Mouse (Mus musculus): Measurements from ENCODE around the gene Txndc12. TPM values are rescaled to one million over a fixed set of nuclear protein-coding genes. Genes with fewer than 3 reads are reported as not detected.
A peak's percentile ranks its signal among the peaks of the same experiment; 100 is the strongest.

Gene Txndc12
- total and polyA plus RNA-seq, 3 experiments, result 45.5 to 62.3 (median 52.7) TPM

DNA sequence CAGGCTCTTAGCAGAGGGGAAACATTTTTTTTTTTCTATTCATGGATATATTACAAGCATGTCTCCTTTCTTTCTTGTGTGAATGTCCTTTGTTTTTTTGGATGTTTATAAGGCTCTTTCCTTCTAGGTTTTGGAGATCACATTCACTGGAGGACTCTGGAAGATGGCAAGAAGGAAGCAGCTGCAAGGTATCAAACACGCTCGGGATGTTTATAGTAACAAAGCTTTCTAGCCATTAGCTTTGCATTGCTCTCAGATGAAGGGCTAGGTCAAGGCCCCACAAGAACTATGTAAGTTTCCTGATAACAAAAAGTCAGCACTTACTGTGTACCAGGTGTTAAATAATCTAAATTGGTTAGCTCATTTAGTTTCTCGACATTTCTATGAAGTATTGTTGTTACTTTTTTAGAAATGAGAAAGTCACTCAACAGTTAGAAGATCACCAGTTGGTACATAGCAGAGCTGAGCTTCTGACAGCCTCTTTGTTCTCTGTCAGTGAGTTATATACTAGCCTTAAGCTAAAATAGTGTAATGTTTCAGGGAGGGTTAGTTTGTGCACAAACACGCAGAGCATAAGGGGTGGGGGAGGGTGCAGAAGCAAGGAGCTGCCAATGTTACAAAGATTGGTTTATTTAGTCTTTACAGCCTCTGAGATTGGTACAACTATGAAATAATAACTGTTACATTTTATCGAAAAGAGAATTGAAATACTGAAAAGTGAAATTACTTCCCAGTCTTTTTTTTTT lies 11.6 kb downstream of the Txndc12 start:
- no peak for DNase-seq (ENCODE audit: extremely low read depth)
- peaks cover 0 to 14% of the 10 kb centered on the region in 2 experiments; a peak in 2 of 4 replicates for H3K4me1 ChIP-seq (ENCODE audit: control insufficient read depth in 1 of 2, insufficient read depth in 2 of 2)
- no peak overlapping the region for H3K4me2 ChIP-seq (ENCODE audit: insufficient read depth, low read depth, poor library complexity, severe bottlenecking)
- H3K27me3 ChIP-seq (replicated peaks), result no peaks in the 10 kb centered on the region
- in situ Hi-C loops (cut with MboI; ENCODE audit: low pct_ligation_motif_present, low pct_unique_long_range_greater_than_20kb, low sequenced_read_pairs), result no loop called here
- H3K36me3 ChIP-seq (replicated peaks in 1 of 2; ENCODE audit: control insufficient read depth in 1 of 2, insufficient read depth in 1 of 2, low read length in 1 of 2), result peaks cover 0 to 17% of the 10 kb centered on the region in 2 experiments
- H3K4me3 ChIP-seq (replicated peaks in 1 of 3; ENCODE audit: low read depth in 2 of 3, low read length in 2 of 3, poor library complexity in 1 of 3), result no peak overlapping the region
- H3K27ac ChIP-seq (ENCODE audit: insufficient read depth, low read depth), result no peak overlapping the region
- peaks cover 31% of the 10 kb centered on the region for H3K79me2 ChIP-seq (replicated peaks; ENCODE audit: control insufficient read depth, extremely low read depth, insufficient read depth, poor library complexity, severe bottlenecking)
- H3K9me3 ChIP-seq (replicated peaks; ENCODE audit: low read length), result no peaks in the 10 kb centered on the region
- H3K9ac ChIP-seq (ENCODE audit: insufficient read depth, low read depth), result no peak overlapping the region
- dilution Hi-C loops (cut with MboI; ENCODE audit: extremely low pct_ligation_motif_present, extremely low pct_unique_long_range_greater_than_20kb, low sequenced_read_pairs), result no loop called here
- TF ChIP-seq TCF12 (IDR thresholded peaks at IDR 0.05; ENCODE audit: low read depth, low read length), result no peak
- 0 out of 2 replicates have a peak, but pooled peaks have one; percentile 13 for TF ChIP-seq TBP (conservative IDR thresholded peaks at IDR 0.05; ENCODE audit: low read depth, low read length)
- TF ChIP-seq MXI1 (IDR thresholded peaks at IDR 0.05; ENCODE audit: low read depth, low read length), result no peak
- TF ChIP-seq HCFC1 (IDR thresholded peaks at IDR 0.05; ENCODE audit: low read depth, low read length), result no peak
- no peak for TF ChIP-seq BHLHE40 (IDR thresholded peaks at IDR 0.05; ENCODE audit: low read depth, low read length)
- TF ChIP-seq POLR2A (IDR thresholded peaks at IDR 0.05; ENCODE audit: low read depth, low read length), result no peak

DNA sequence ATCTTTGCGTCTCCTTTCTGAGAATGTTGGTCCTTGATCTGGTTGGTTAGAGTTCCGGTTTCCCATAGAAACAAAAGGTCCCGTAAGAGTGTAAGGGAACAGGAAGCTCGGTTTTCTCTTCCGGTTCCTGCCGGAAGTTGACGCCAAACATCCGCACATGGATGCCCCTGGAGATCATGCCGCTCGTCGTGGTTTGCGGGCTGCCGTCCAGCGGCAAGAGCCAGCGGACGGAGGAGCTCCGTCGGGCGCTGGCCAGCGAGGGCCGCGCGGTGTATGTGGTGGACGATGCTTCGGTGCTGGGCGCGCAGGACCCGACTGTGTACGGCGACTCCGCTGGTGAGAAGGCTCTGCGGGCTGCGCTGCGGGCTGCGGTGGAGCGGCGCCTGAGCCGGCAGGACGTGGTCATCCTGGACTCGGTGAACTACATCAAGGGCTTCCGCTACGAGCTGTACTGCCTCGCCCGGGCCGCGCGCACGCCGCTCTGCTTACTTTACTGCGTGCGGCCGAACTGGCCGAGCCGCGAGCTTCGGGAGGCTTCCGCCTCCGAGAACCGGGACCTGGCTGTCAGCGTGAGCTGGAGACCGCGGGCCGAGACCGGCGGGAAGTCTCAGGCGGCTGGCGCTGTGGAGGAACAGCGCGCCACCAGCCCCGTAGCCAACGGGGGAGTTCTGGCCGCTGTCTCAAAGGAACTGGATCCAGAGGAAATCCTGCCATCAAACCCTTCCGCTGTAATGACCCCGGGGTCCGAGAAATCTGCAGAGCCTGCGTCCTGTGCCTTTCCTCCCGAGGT lies 13.5 kb downstream of the Txndc12 start, which contains the start of gene Kti12:
TSS of gene Kti12 (plus strand) at position 71 of the 790 bp plus-strand sequence.
- peaks cover 0 to 19% of the 10 kb centered on the region in 2 experiments; a peak in 2 of 4 replicates for H3K4me1 ChIP-seq (ENCODE audit: control insufficient read depth in 1 of 2, insufficient read depth in 2 of 2)
- H3K4me2 ChIP-seq (ENCODE audit: insufficient read depth, low read depth, poor library complexity, severe bottlenecking), result peak within 1 kb of the TSS; percentile 82
- TF ChIP-seq MXI1 (IDR thresholded peaks at IDR 0.05; ENCODE audit: low read depth, low read length), result peak; percentile 96
- no peak; the same call in 1 of the 2 replicates for TF ChIP-seq GABPA (IDR thresholded peaks at IDR 0.05; ENCODE audit: insufficient replicate concordance, low read depth, low read length)
- TF ChIP-seq POLR2A (IDR thresholded peaks at IDR 0.05; ENCODE audit: low read depth, low read length), result peak; percentile 93
- TF ChIP-seq MAX (IDR thresholded peaks at IDR 0.05; ENCODE audit: low read length), result peak; percentile 95
- peak; percentile 87; the same call in 1 of the 2 replicates for TF ChIP-seq KAT2A (IDR thresholded peaks at IDR 0.05; ENCODE audit: insufficient replicate concordance, low read length)
- TF ChIP-seq ZNF384 (IDR thresholded peaks at IDR 0.05; ENCODE audit: low read depth, low read length), result no peak
- TF ChIP-seq BHLHE40 (IDR thresholded peaks at IDR 0.05; ENCODE audit: low read depth, low read length), result no peak
- peak; percentile 93 for TF ChIP-seq SIN3A (IDR thresholded peaks at IDR 0.05; ENCODE audit: low read length)
- TF ChIP-seq RAD21 (IDR thresholded peaks at IDR 0.05; ENCODE audit: low read depth, low read length), result no peak
- 0 out of 2 replicates have a peak, but pooled peaks have one; percentile 41 for TF ChIP-seq CHD2 (IDR thresholded peaks at IDR 0.05; ENCODE audit: low read length)
- TF ChIP-seq MYC (IDR thresholded peaks at IDR 0.05; ENCODE audit: low read depth, low read length), result peak; percentile 94
- TF ChIP-seq TCF12 (IDR thresholded peaks at IDR 0.05; ENCODE audit: low read depth, low read length), result peak; percentile 70
- TF ChIP-seq ZC3H11A (IDR thresholded peaks at IDR 0.05; ENCODE audit: low read depth, low read length), result no peak
- 0 out of 2 replicates have a peak, but pooled peaks have one; percentile 46 for TF ChIP-seq UBTF (IDR thresholded peaks at IDR 0.05; ENCODE audit: low read depth, low read length)
- peak; percentile 46; the same call in 1 of the 2 replicates for TF ChIP-seq IRF4 (IDR thresholded peaks at IDR 0.05; ENCODE audit: low read depth, low read length)
- TF ChIP-seq TBP (conservative IDR thresholded peaks at IDR 0.05; ENCODE audit: low read depth, low read length), result peak; percentile 75
- peak; percentile 91 for TF ChIP-seq HCFC1 (IDR thresholded peaks at IDR 0.05; ENCODE audit: low read depth, low read length)
- no peak for TF ChIP-seq JUN (IDR thresholded peaks at IDR 0.05; ENCODE audit: insufficient read depth, low read depth, low read length)
- peak; percentile 87 for TF ChIP-seq NELFE (IDR thresholded peaks at IDR 0.05; ENCODE audit: low read depth, low read length)
- TF ChIP-seq ELF1 (IDR thresholded peaks at IDR 0.05; ENCODE audit: low read depth, low read length), result peak; percentile 91
- peak; percentile 47; the same call in 1 of the 2 replicates for TF ChIP-seq ZMIZ1 (IDR thresholded peaks at IDR 0.05; ENCODE audit: low read depth, low read length)
- TF ChIP-seq POLR2AphosphoS2 (IDR thresholded peaks at IDR 0.05; ENCODE audit: low read depth, low read length), result peak; percentile 76
- no peaks in the 10 kb centered on the region for H3K27me3 ChIP-seq (replicated peaks)
- no peaks in the 10 kb centered on the region for H3K9me3 ChIP-seq (replicated peaks; ENCODE audit: low read length)
- peaks cover 25% of the 10 kb centered on the region for H3K79me2 ChIP-seq (replicated peaks; ENCODE audit: control insufficient read depth, extremely low read depth, insufficient read depth, poor library complexity, severe bottlenecking)
- peak within 1 kb of the TSS; percentile 87 to 98 (median 97) for H3K4me3 ChIP-seq (replicated peaks in 1 of 3; ENCODE audit: low read depth in 2 of 3, low read length in 2 of 3, poor library complexity in 1 of 3)
- H3K9ac ChIP-seq (ENCODE audit: insufficient read depth, low read depth), result peak within 1 kb of the TSS; percentile 68
- DNase-seq (ENCODE audit: extremely low read depth), result peak; percentile 90
- peak within 1 kb of the TSS; percentile 53 for H3K27ac ChIP-seq (ENCODE audit: insufficient read depth, low read depth)
- dilution Hi-C loops (cut with MboI; ENCODE audit: extremely low pct_ligation_motif_present, extremely low pct_unique_long_range_greater_than_20kb, low sequenced_read_pairs) (no loop called here), in situ Hi-C loops (cut with MboI; ENCODE audit: low pct_ligation_motif_present, low pct_unique_long_range_greater_than_20kb, low sequenced_read_pairs) (no loop called here)
- peaks cover 0 to 14% of the 10 kb centered on the region in 2 experiments for H3K36me3 ChIP-seq (replicated peaks in 1 of 2; ENCODE audit: control insufficient read depth in 1 of 2, insufficient read depth in 1 of 2, low read length in 1 of 2)

Measured in CH12.LX (cell line).